ENCODE assay signal across 9 mouse cellular contexts in genomic region chr11:115920110-115920818, GRCm38 (mm10). TPM values are rescaled to one million over a fixed set of nuclear protein-coding genes. Genes with fewer than 3 reads are reported as not detected.
A peak's percentile ranks its signal among the peaks of the same experiment; 100 is the strongest.
DNase-seq lines count a peak whose midpoint lies in the region; TF ChIP-seq lines count a peak whose summit lies in the region.
"Had no signal": no experiment of that assay in that cellular context is flagged by ENCODE, and none has a peak within 500 bp of the region (broad histone marks: within the 10 kb centered on the region; RNA-seq: fewer than 3 reads in every experiment).

No protein-coding gene starts in this region.

- TF ChIP-seq CTCF in cortical plate, adult 2 months (IDR thresholded peaks at IDR 0.05; ENCODE audit: extremely low read depth, insufficient read depth, low read length): peak; percentile 72

- H3K27ac ChIP-seq in cortical plate, adult 2 months (ENCODE audit: insufficient read depth, low read length): no peak overlapping the region
- H3K27ac ChIP-seq: lung, embryonic 15.5 days had no signal

- no peak for TF ChIP-seq POLR2A in cortical plate, adult 2 months (IDR thresholded peaks at IDR 0.05; ENCODE audit: extremely low read depth, insufficient read depth, low read length)

- DNase-seq in heart, adult 18-20 months: peak; percentile 32 to 68
- DNase-seq in heart, adult 8-10 months (ENCODE audit: low spot score): no peak
- peak; percentile 43 for DNase-seq in urinary bladder, postnatal 25 days (ENCODE audit: low spot score)
- no peak for DNase-seq in urinary bladder, adult 18-20 months (ENCODE audit: low spot score in 2 of 2)
- DNase-seq in liver: peak; percentile 77
- peak; percentile 32 for DNase-seq in right cerebral cortex, postnatal 4 days
- DNase-seq in ovary, adult 18-20 months (ENCODE audit: low spot score): no peak

- H3K4me3 ChIP-seq in cortical plate, adult 2 months (ENCODE audit: insufficient read depth, low read length): no peak overlapping the region
- H3K4me3 ChIP-seq: lung, embryonic 15.5 days had no signal

- H3K4me1 ChIP-seq in cortical plate, adult 2 months (ENCODE audit: control insufficient read depth, insufficient read depth, low read length): no peaks in the 10 kb centered on the region
- H3K4me1 ChIP-seq: lung, embryonic 15.5 days had no signal

RNA-seq across cellular contexts. Expression of gene Smim6, which starts 8.4 kb away (rescaled TPM):
- not detected for total RNA-seq in heart, adult 18-20 months (2021)
- not detected for total RNA-seq in heart, adult 8-10 months (2022)
- polyA plus RNA-seq in cortical plate, adult 2 months (2012; rRNA removed): not detected in 2 replicates

RNA-seq across cellular contexts. Expression of gene Sap30bp, which starts 12.8 kb away (rescaled TPM):
- total RNA-seq in heart, adult 18-20 months (2021): 10 to 100 TPM; 19.0 to 19.9 TPM
- 10 to 100 TPM; 14.7 to 21.3 (median 16.2) TPM for total RNA-seq in heart, adult 8-10 months (2022)
- 51.2 and 57.0 TPM in 2 replicates for polyA plus RNA-seq in cortical plate, adult 2 months (2012; rRNA removed)

RNA-seq across cellular contexts. Expression of gene Recql5, which starts 13.0 kb away (rescaled TPM):
- 1 to 10 TPM; 7.5 to 7.8 TPM for total RNA-seq in heart, adult 18-20 months (2021)
- total RNA-seq in heart, adult 8-10 months (2022): 10 to 100 TPM in 1 of 4 experiments, 1 to 10 TPM in 3; 6.8 to 14.7 (median 8.2) TPM
- 31.7 and 36.4 TPM in 2 replicates for polyA plus RNA-seq in cortical plate, adult 2 months (2012; rRNA removed)

RNA-seq across cellular contexts. Expression of gene Smim5, which starts 20.5 kb away (rescaled TPM):
- 1 to 10 TPM; 8.2 to 8.8 TPM for total RNA-seq in heart, adult 18-20 months (2021)
- 10 to 100 TPM; 11.0 to 28.2 (median 14.6) TPM for total RNA-seq in heart, adult 8-10 months (2022)
- polyA plus RNA-seq in cortical plate, adult 2 months (2012; rRNA removed): 0.57 and 0.58 TPM in 2 replicates

RNA-seq across cellular contexts. Expression of gene Itgb4, which starts 54.2 kb away (rescaled TPM):
- total RNA-seq in heart, adult 18-20 months (2021): 1 to 10 TPM; 1.9 to 3.7 TPM
- total RNA-seq in heart, adult 8-10 months (2022): 1 to 10 TPM; 2.3 to 3.1 (median 3.0) TPM
- 8.0 and 8.2 TPM in 2 replicates for polyA plus RNA-seq in cortical plate, adult 2 months (2012; rRNA removed)

Comparison
In these comparisons a context has a peak if more than half of its experiments do, and no peak if none do; other contexts are left out.
1. DNase-seq: peak in heart, adult 18-20 months (2 of 2), urinary bladder, postnatal 25 days (single experiment), liver (single experiment) and right cerebral cortex, postnatal 4 days (single experiment); none in heart, adult 8-10 months (single experiment), urinary bladder, adult 18-20 months (0 of 2) and ovary, adult 18-20 months (single experiment).